Mouse (Mus musculus) small intestine, adult 2 months (tissue): ENCODE measurements around the gene Gm20662. TPM values are rescaled to one million over a fixed set of nuclear protein-coding genes. Genes with fewer than 3 reads are reported as not detected.

Source experiments
- H3K27ac ChIP-seq: fragments of 200-500 bp; 2 replicates; pipeline ENCODE4 v1.5.1; 2012; ENCODE audit warnings: low read depth, low read length, control low read depth, inconsistent platforms; ENCODE audit not compliant: insufficient read depth
- H3K27me3 ChIP-seq: fragments of 200-500 bp; 2 replicates; pipeline ENCODE4 v1.6.1; 2012; ENCODE audit warnings: mild to moderate bottlenecking, moderate library complexity, low read length, inconsistent platforms; ENCODE audit not compliant: control insufficient read depth, insufficient read depth
- H3K36me3 ChIP-seq: fragments of 200-500 bp; 2 replicates; pipeline ENCODE4 v1.6.1; 2012; ENCODE audit warnings: mild to moderate bottlenecking, low read length, control low read depth, inconsistent platforms; ENCODE audit not compliant: control insufficient read depth, insufficient read depth
- H3K4me1 ChIP-seq: fragments of 200-500 bp; 2 replicates; pipeline ENCODE4 v1.6.1; 2012; ENCODE audit warnings: low read length, inconsistent platforms, mixed read lengths; ENCODE audit not compliant: control insufficient read depth, insufficient read depth, insufficient read length
- H3K4me3 ChIP-seq: fragments of 200-500 bp; 2 replicates; pipeline ENCODE4 v1.5.1; 2012; ENCODE audit warnings: low read depth, mild to moderate bottlenecking, control low read depth, inconsistent platforms, low read length, moderate library complexity
- CTCF ChIP-seq: fragments of 200-500 bp; IDR thresholded peaks from 2 replicates; pipeline ENCODE4 v1.5.1; 2012; ENCODE audit warnings: low read depth, mild to moderate bottlenecking, control low read depth, inconsistent platforms, low read length, moderate library complexity, mixed read lengths; ENCODE audit not compliant: insufficient replicate concordance, insufficient read length; ENCODE audit errors: extremely low read depth
- POLR2A ChIP-seq: fragments of 200-500 bp; IDR thresholded peaks from 2 replicates; pipeline ENCODE4 v1.6.1; 2012; ENCODE audit warnings: low read depth, mild to moderate bottlenecking, control low read depth, inconsistent platforms, low read length, moderate library complexity
- WGBS: fragments of 180-500 bp; shearing (Covaris S2); methylation state at CpG from one replicate; pipeline ENCODE4 v1.1.7; 2018; 5-methylcytosine and 5-hydroxymethylcytosine counted together
- polyA plus RNA-seq: library from polyadenylated mRNA; depleted of rRNA; stranded (reverse); fragments of >200 nt; gene quantifications from 2 replicates; pipeline ENCODE4 v1.2.3, GENCODE M21; 2012

The Gm20662 gene
- polyA plus RNA-seq, 1 experiment, result 0.46 TPM

DNA sequence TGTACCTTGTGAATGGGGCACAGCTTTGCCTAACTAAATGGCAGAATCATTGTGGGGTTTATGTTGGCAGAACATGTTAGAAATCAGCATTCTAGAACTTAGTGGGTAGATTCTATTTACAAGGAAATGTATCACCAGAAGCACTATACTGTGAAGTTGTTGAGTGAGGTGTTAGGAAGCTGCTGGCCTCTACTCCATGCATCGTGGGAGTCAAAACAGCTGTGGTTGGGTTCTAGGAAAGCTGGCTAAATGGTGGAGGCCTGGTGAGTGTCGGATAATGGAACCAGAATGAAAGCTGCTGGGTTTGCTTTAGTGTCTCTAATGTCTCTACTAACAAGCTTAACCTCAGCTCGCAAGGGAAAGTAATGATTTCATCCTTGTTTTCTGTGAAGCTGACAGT lies 21.0 kb downstream of the Gm20662 start:
- no peak overlapping the region for H3K4me3 ChIP-seq
- H3K27ac ChIP-seq, result no peak overlapping the region
- no peaks in the 10 kb centered on the region for H3K27me3 ChIP-seq
- H3K4me1 ChIP-seq, result no peaks in the 10 kb centered on the region
- TF ChIP-seq CTCF, result no peak
- TF ChIP-seq POLR2A, result no peak
- H3K36me3 ChIP-seq, result peaks cover 13% of the 10 kb centered on the region; the same call in 1 of the 2 replicates
- WGBS, result 78% methylated on average over 3 of the region's 3 CpGs

DNA sequence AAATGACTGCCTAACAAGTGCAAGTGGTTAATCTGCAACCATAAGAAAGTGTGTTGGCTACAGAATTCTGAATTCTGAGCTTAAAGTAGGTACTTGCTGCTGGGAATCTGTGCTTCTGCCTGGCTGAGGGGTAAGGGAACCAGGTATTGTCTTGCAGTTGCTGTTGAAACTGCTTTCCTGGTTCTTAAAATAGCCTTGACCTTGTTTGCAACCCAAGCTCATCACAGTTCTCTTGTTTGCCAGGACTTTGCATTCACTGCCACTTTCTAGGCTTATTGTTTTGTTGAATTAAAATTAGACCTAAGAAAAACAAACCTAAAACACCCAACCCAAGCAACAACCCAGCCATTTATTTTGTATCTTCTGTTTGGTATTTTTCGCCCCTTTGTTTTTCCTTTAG lies 24.6 kb downstream of the Gm20662 start:
- WGBS, result 90% methylated on average over 1 of the region's 1 CpGs
- H3K36me3 ChIP-seq, result peaks cover 17% of the 10 kb centered on the region
- TF ChIP-seq CTCF (no peak), POLR2A (no peak)
- no peak overlapping the region for H3K4me3 ChIP-seq
- no peak overlapping the region for H3K27ac ChIP-seq
- H3K4me1 ChIP-seq, result peaks cover 2% of the 10 kb centered on the region; the same call in 1 of the 2 replicates
- H3K27me3 ChIP-seq, result no peaks in the 10 kb centered on the region

DNA sequence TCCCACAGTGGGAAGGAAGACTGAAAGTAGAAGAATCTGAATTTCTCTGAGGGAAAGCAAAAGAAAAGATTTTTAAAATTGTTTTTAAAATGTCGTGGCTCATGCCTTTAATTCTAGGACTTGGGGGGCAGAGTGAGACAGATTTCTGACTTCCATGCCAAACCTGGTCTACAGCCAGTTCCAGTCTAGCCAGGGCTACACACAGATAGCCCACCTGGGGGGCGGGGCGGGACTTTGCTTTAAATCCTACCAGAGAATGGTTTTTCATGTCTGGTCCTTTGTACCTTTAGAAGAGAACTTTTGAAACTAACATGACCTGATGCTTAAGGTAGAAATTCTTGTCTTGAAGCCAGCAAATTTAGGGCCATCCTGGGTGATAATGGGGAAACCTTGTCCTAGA lies 27.1 kb downstream of the Gm20662 start:
- WGBS, result 85% methylated on average over 3 of the region's 3 CpGs
- TF ChIP-seq POLR2A, result no peak
- no peak for TF ChIP-seq CTCF

DNA sequence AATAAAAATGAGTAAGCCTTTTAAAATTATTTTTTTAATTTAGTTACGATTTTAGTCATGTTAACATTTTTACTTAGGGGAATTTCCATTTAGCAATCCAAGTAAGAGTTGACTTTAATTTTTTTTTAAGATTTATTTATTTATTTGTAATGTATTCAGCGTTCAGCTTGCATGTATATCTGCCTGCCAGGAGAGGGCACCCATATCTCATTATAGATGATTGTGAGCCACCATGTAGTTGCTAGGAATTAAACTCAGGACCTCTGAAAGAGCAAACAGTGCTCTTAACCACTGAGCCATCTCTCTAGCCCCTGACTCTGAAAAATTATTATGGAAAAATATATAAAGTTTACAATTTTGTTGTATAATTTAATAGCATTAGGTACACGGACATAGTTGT lies 30.4 kb downstream of the Gm20662 start:
- Histone ChIP-seq H3K27ac (no peak overlapping the region), H3K4me3 (no peak overlapping the region), H3K36me3 (peaks cover 36% of the 10 kb centered on the region), H3K4me1 (peaks cover 2% of the 10 kb centered on the region; the same call in 1 of the 2 replicates), H3K27me3 (no peaks in the 10 kb centered on the region)
- WGBS, result 84% methylated on average over 3 of the region's 3 CpGs
- TF ChIP-seq CTCF (no peak), POLR2A (no peak)

More for the DNA sequence above, 27.1 kb downstream of the Gm20662 start:
- Histone ChIP-seq H3K4me3 (no peak overlapping the region), H3K27ac (no peak overlapping the region), H3K4me1 (peaks cover 2% of the 10 kb centered on the region; the same call in 1 of the 2 replicates), H3K27me3 (no peaks in the 10 kb centered on the region), H3K36me3 (peaks cover 24% of the 10 kb centered on the region)

DNA sequence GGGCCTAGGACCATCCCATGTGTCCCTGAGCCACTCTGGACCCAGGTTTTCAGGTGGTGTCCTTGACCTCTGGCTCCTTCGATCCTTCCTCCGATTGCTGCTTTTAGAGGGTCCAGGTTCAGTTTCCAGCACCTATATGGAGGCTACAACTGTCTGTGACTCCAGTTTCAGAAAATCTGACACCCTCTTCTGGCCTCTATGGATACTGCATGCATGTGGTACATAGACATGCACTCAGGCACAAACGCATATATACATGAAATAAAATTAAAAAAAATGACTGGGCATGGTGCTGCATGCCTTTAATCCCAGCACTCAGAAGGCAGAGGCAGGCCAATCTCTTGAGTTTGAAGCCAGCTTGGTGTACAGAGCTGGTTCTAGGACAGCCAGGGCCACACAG lies 31.7 kb downstream of the Gm20662 start:
- WGBS, result 96% methylated on average over 3 of the region's 3 CpGs
- Histone ChIP-seq H3K27ac (no peak overlapping the region), H3K36me3 (peaks cover 46% of the 10 kb centered on the region)

DNA sequence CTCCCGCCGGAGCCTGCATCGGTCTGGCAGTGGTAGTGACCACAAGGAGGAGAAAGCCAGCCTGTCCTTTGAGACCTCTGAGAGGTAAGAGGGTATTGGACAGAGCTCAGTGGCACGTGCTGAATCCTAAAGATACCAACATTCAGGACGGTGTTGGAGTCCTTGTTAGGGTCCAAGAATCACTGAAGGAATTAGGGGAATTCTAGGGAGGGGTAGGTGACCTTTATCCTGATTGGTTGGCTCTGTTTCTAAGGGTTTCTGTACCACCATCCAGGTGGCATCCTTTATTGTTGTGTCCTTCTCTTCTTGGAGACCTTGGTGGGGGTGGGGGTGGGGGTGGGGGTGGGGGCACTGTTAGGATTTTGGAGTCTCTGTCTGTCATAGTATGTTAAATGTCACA lies 36.0 kb downstream of the Gm20662 start:
- TF ChIP-seq CTCF (no peak), POLR2A (no peak)
- Histone ChIP-seq H3K4me3 (no peak overlapping the region), H3K4me1 (peaks cover 18% of the 10 kb centered on the region; the same call in 1 of the 2 replicates), H3K27me3 (no peaks in the 10 kb centered on the region), H3K27ac (no peak overlapping the region), H3K36me3 (peaks cover 39% of the 10 kb centered on the region)
- WGBS, result 88% methylated on average over 5 of the region's 5 CpGs

More for the DNA sequence above, 31.7 kb downstream of the Gm20662 start:
- Histone ChIP-seq H3K4me1 (peaks cover 2% of the 10 kb centered on the region; the same call in 1 of the 2 replicates), H3K27me3 (no peaks in the 10 kb centered on the region), H3K4me3 (no peak overlapping the region)
- TF ChIP-seq POLR2A (no peak), CTCF (no peak)

DNA sequence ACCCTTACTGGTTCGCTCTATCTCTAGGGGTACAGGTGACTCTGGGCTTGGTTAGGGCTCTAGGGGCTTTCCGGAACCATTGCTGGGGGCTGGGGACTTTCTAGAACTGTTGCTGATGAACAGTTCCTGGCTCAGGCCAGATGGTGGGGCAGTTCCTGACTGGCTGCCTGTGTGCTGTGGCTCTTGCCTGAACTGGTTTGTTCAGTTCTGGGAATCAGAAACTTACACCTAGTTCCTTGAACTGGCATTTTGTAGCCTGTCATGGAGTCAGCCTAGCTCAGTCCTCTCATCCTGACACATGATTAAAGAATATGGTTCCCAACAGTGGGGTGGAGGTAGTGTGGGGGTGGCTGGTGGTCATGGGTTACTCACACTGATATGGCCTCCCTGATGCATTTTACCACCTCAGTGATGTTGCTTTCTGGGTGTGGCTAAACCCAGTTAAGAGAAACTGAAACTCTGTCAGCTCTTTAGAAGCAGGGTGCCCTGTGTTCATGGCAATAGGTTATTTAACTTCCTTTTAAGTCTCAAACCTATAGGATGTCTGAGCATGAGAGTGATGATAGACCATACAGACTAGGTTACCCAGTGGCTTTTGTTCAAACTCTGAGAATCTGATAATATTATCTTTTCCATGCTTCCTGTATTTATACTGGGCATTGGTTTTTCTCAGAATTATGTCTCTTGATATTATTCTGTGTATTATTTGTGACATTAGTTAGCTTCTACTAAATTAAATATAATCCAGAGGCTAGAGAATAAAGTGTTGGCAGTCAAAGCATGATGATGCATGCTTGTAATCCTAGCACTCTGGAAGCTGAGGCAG lies 39.4 kb downstream of the Gm20662 start:
- H3K4me3 ChIP-seq, result no peak overlapping the region
- TF ChIP-seq CTCF (peak; percentile 21; the same call in 1 of the 2 replicates), POLR2A (no peak)
- H3K4me1 ChIP-seq, result peaks cover 20% of the 10 kb centered on the region; the same call in 1 of the 2 replicates
- H3K27ac ChIP-seq, result peak overlapping the region; percentile 67
- H3K27me3 ChIP-seq, result no peaks in the 10 kb centered on the region
- peaks cover 32% of the 10 kb centered on the region for H3K36me3 ChIP-seq
- 44% methylated on average over 2 of the region's 2 CpGs for WGBS
